Mouse (Mus musculus) megakaryocyte, embryonic 14.5 days (primary cell): Measurements from ENCODE around the gene Foxf1.

Experiments used
- FLI1 ChIP-seq: IDR thresholded peaks from 2 replicates; pipeline ENCODE4 v1.6.1; 2012; ENCODE audit warnings: low read length, inconsistent platforms, mixed read lengths
- GATA1 ChIP-seq: IDR thresholded peaks from 3 replicates; pipeline ENCODE4 v1.6.1; 2012; ENCODE audit warnings: mixed read lengths, low read length, inconsistent platforms, borderline replicate concordance

- TF ChIP-seq GATA1 (no peak), FLI1 (no peak)
Measured at GRCm38 (mm10) chr8:121086004-121086900, 2.1 kb downstream of the Foxf1 start.
